Mouse (Mus musculus) monocyte, adult 59 days (primary cell): Measurements from ENCODE around the gene Gspt2. TPM values are rescaled to one million over a fixed set of nuclear protein-coding genes. Genes with fewer than 3 reads are reported as not detected.

Source experiments
- total RNA-seq, 2 experiments: library from RNA; stranded (reverse); gene quantifications; one replicate each; pipeline ENCODE4 v1.2.4; 2023

The Gspt2 gene
- total RNA-seq, result 1 to 10 TPM; 8.6 to 9.6 TPM

GRCm38 (mm10) chrX:94635961-94636563, at the start of gene Gspt2:
Gspt2 (plus strand) TSS chrX:94636069.

Other genes starting within 250 kb of the Gspt2 start
- 10 to 100 TPM; 11.5 to 11.9 TPM for gene Maged1, start 93.9 kb upstream of the Gspt2 start, total RNA-seq
- 1 to 10 TPM; 9.1 to 9.2 TPM for gene Zxdb, start 88.5 kb downstream of the Gspt2 start, total RNA-seq